Comparison of ENCODE assay signal across 22 mouse cellular contexts in genomic region chr14:105490158-105490557, GRCm38 (mm10).
DNase-seq lines count a peak whose midpoint lies in the region; ATAC-seq and TF ChIP-seq lines count a peak whose summit lies in the region.
"Had no signal": no experiment of that assay in that cellular context is flagged by ENCODE, and none has a peak within 500 bp of the region (broad histone marks: within the 10 kb centered on the region; RNA-seq: fewer than 3 reads in every experiment).

No protein-coding gene starts in this region.

- H3K9ac ChIP-seq in forebrain, postnatal 0 days: no peak overlapping the region
- no peak overlapping the region for H3K9ac ChIP-seq in forebrain, embryonic 11.5 days (ENCODE audit: low read length)
- H3K9ac ChIP-seq in midbrain, postnatal 0 days (replicated peaks; ENCODE audit: low read length, poor library complexity, severe bottlenecking): no peak overlapping the region
- H3K9ac ChIP-seq in midbrain, embryonic 13.5 days (replicated peaks): no peak overlapping the region
- H3K9ac ChIP-seq: embryonic facial prominence, embryonic 13.5 days; forebrain, embryonic 13.5 days; heart, embryonic 13.5 days; hindbrain, embryonic 13.5 days had no signal

- TF ChIP-seq CTCF in forebrain, postnatal 0 days (IDR thresholded peaks at IDR 0.05; ENCODE audit: low read depth): no peak
- TF ChIP-seq CTCF in left cerebral cortex, adult 2 months (IDR thresholded peaks at IDR 0.05): no peak; the same call in 1 of the 2 replicates
- 0 out of 2 replicates have a peak, but pooled peaks have one; percentile 5 for TF ChIP-seq CTCF in midbrain, postnatal 0 days (IDR thresholded peaks at IDR 0.05)

- WGBS in forebrain, postnatal 0 days: 47% methylated on average over 3 of the region's 3 CpGs
- 53% methylated on average over 3 of the region's 3 CpGs for WGBS in forebrain, embryonic 11.5 days
- WGBS in midbrain, postnatal 0 days: 19% methylated on average over 3 of the region's 3 CpGs
- 28% methylated on average over 3 of the region's 3 CpGs for WGBS in midbrain, embryonic 13.5 days

- no peaks in the 10 kb centered on the region for H3K27me3 ChIP-seq in forebrain, postnatal 0 days (ENCODE audit: insufficient read depth, low read length)
- peaks cover 4% of the 10 kb centered on the region; the same call in 1 of the 2 replicates for H3K27me3 ChIP-seq in forebrain, embryonic 11.5 days (ENCODE audit: control insufficient read depth, insufficient read depth, low read length)
- no peaks in the 10 kb centered on the region for H3K27me3 ChIP-seq in midbrain, postnatal 0 days (ENCODE audit: insufficient read depth, low read length)
- H3K27me3 ChIP-seq in midbrain, embryonic 13.5 days: peaks cover 16% of the 10 kb centered on the region; the same call in 1 of the 2 replicates
- H3K27me3 ChIP-seq: embryonic facial prominence, embryonic 13.5 days; heart, embryonic 13.5 days; hindbrain, embryonic 13.5 days had no signal

- H3K36me3 ChIP-seq in forebrain, postnatal 0 days (ENCODE audit: insufficient read depth): no peaks in the 10 kb centered on the region
- no peaks in the 10 kb centered on the region for H3K36me3 ChIP-seq in forebrain, embryonic 11.5 days (ENCODE audit: control insufficient read depth, insufficient read depth, low read length)
- H3K36me3 ChIP-seq in midbrain, postnatal 0 days (ENCODE audit: insufficient read depth, low read length): no peaks in the 10 kb centered on the region
- no peaks in the 10 kb centered on the region for H3K36me3 ChIP-seq in midbrain, embryonic 13.5 days
- H3K36me3 ChIP-seq: embryonic facial prominence, embryonic 13.5 days; heart, embryonic 13.5 days; hindbrain, embryonic 13.5 days had no signal

- H3K4me2 ChIP-seq in forebrain, postnatal 0 days (ENCODE audit: low read depth): no peak overlapping the region
- no peak overlapping the region for H3K4me2 ChIP-seq in forebrain, embryonic 11.5 days (ENCODE audit: low read depth, low read length, severe bottlenecking)
- H3K4me2 ChIP-seq in midbrain, postnatal 0 days (ENCODE audit: low read depth, low read length, poor library complexity, severe bottlenecking): no peak overlapping the region
- H3K4me2 ChIP-seq in midbrain, embryonic 13.5 days (replicated peaks): no peak overlapping the region
- H3K4me2 ChIP-seq: embryonic facial prominence, embryonic 13.5 days; forebrain, embryonic 13.5 days; heart, embryonic 13.5 days; hindbrain, embryonic 13.5 days had no signal

- DNase-seq in forebrain, postnatal 0 days: no peak
- DNase-seq in forebrain, embryonic 11.5 days (ENCODE audit: low spot score): no peak
- DNase-seq in left cerebral cortex, adult 2 months (ENCODE audit: extremely low spot score in 1 of 2, low spot score in 2 of 2): no peak
- no peak for DNase-seq in left cerebral cortex, adult 8-10 months (ENCODE audit: low spot score in 2 of 2)
- peak; percentile 35 for DNase-seq in midbrain, postnatal 0 days (ENCODE audit: low spot score)
- no peak for DNase-seq in gastrocnemius, postnatal 36 days
- DNase-seq: adrenal gland, postnatal 14 days; cerebellum, adult 18-20 months; cerebellum, adult 9-11 months; cerebellum, postnatal 36 days; gastrocnemius, adult 2 months; gastrocnemius, postnatal 25 days; heart, adult 11 months; heart, postnatal 36 days; kidney, adult 2 months had no signal

- H3K4me3 ChIP-seq in forebrain, postnatal 0 days (ENCODE audit: low read depth, low read length): no peak overlapping the region
- no peak overlapping the region for H3K4me3 ChIP-seq in forebrain, embryonic 11.5 days (ENCODE audit: low read depth, low read length)
- no peak overlapping the region for H3K4me3 ChIP-seq in left cerebral cortex, adult 2 months
- H3K4me3 ChIP-seq in midbrain, postnatal 0 days (ENCODE audit: low read depth, low read length): no peak overlapping the region
- H3K4me3 ChIP-seq in midbrain, embryonic 13.5 days (replicated peaks): no peak overlapping the region
- H3K4me3 ChIP-seq: embryonic facial prominence, embryonic 13.5 days; forebrain, embryonic 13.5 days; gastrocnemius, adult 2 months; heart, embryonic 13.5 days; hindbrain, embryonic 13.5 days had no signal

- no peaks in the 10 kb centered on the region for H3K9me3 ChIP-seq in forebrain, postnatal 0 days (ENCODE audit: low read length)
- H3K9me3 ChIP-seq in forebrain, embryonic 11.5 days (ENCODE audit: control insufficient read depth, low read length): no peaks in the 10 kb centered on the region
- no peaks in the 10 kb centered on the region for H3K9me3 ChIP-seq in midbrain, postnatal 0 days (ENCODE audit: low read length)
- no peaks in the 10 kb centered on the region for H3K9me3 ChIP-seq in midbrain, embryonic 13.5 days
- H3K9me3 ChIP-seq: embryonic facial prominence, embryonic 13.5 days; forebrain, embryonic 13.5 days; heart, embryonic 13.5 days; hindbrain, embryonic 13.5 days had no signal

- no peak overlapping the region; the same call in 1 of the 2 replicates for H3K27ac ChIP-seq in forebrain, postnatal 0 days (ENCODE audit: low read depth, low read length)
- no peak overlapping the region for H3K27ac ChIP-seq in forebrain, embryonic 11.5 days (ENCODE audit: low read depth, low read length)
- peak overlapping the region; percentile 28; the same call in 1 of the 2 replicates for H3K27ac ChIP-seq in left cerebral cortex, adult 2 months
- no peak overlapping the region for H3K27ac ChIP-seq in midbrain, postnatal 0 days (ENCODE audit: low read depth, low read length)
- no peak overlapping the region for H3K27ac ChIP-seq in midbrain, embryonic 13.5 days
- H3K27ac ChIP-seq: embryonic facial prominence, embryonic 13.5 days; forebrain, embryonic 13.5 days; gastrocnemius, adult 2 months; heart, embryonic 13.5 days; hindbrain, embryonic 13.5 days had no signal

- peak; percentile 77 for ATAC-seq in forebrain, postnatal 0 days
- no peak for ATAC-seq in forebrain, embryonic 11.5 days (replicated peaks; ENCODE audit: low FRiP score)
- no peak for ATAC-seq in midbrain, postnatal 0 days (ENCODE audit: low FRiP score)
- ATAC-seq in midbrain, embryonic 13.5 days: no peak
- ATAC-seq: activated CD4-positive, CD25-positive, alpha-beta regulatory T cell, adult 4 months; forebrain, embryonic 13.5 days; intestine, embryonic 16.5 days had no signal

- H3K4me1 ChIP-seq in forebrain, postnatal 0 days (ENCODE audit: insufficient read depth): no peaks in the 10 kb centered on the region
- no peaks in the 10 kb centered on the region for H3K4me1 ChIP-seq in forebrain, embryonic 11.5 days (replicated peaks; ENCODE audit: control insufficient read depth, insufficient read depth, low read length)
- no peaks in the 10 kb centered on the region for H3K4me1 ChIP-seq in midbrain, postnatal 0 days (ENCODE audit: insufficient read depth, low read length)
- H3K4me1 ChIP-seq in midbrain, embryonic 13.5 days (replicated peaks): no peaks in the 10 kb centered on the region
- H3K4me1 ChIP-seq: forebrain, embryonic 13.5 days; heart, embryonic 13.5 days; hindbrain, embryonic 13.5 days had no signal

- intact Hi-C loops in left cerebral cortex, adult 2 months (cut with DNase I): no loop called here
- intact Hi-C loops in gastrocnemius, postnatal 36 days (cut with DNase I): no loop called here
